In the genomic region with DNA sequence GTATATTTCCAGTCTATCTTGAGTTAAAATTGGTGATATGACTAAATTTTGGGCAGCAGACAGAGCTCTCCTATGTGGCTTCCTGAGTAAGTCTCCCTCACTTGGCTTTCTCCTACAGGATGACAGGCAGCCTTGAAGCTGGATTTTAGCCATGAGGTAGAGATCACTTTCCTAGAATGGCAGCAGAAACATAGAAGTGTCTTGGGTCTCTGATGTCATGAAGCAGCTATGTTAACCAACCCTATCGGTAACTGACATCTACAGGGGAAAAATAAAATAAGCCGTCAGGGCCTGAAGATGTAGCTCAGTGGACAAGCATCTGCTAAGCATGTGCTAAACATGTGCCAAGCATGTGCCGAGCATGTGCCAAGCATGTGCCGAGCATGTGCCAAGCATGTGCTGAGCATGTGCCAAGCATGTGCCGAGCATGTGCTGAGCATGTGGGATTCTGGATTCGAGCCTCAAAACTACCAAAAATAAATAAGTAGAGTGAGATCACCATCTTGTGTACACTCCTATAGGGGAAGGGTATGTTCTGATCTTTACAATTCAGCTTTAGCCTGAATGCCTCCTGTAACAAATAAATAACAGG, we compare ENCODE assay signal across 34 mouse cellular contexts. TPM values are rescaled to one million over a fixed set of nuclear protein-coding genes. Genes with fewer than 3 reads are reported as not detected.
DNase-seq lines count a peak whose midpoint lies in the region; ATAC-seq and TF ChIP-seq lines count a peak whose summit lies in the region.
"Had no signal": no experiment of that assay in that cellular context is flagged by ENCODE, and none has a peak within 500 bp of the region (broad histone marks: within the 10 kb centered on the region; RNA-seq: fewer than 3 reads in every experiment).

No protein-coding gene starts in this region.

- TF ChIP-seq EP300 in lung, postnatal 0 days (IDR thresholded peaks at IDR 0.05), result no peak
- TF ChIP-seq EP300 in heart, adult 2 months (IDR thresholded peaks at IDR 0.05; ENCODE audit: insufficient read depth, low read depth, low read length), result no peak

- no peaks in the 10 kb centered on the region for H3K79me2 ChIP-seq in heart, adult 2 months (replicated peaks; ENCODE audit: control insufficient read depth, insufficient read depth, low read length)

- H3K36me3 ChIP-seq in lung, postnatal 0 days (ENCODE audit: insufficient read depth, low read length), result no peaks in the 10 kb centered on the region
- no peaks in the 10 kb centered on the region for H3K36me3 ChIP-seq in ES-E14 (ENCODE audit: control insufficient read depth, insufficient read depth, low read length, poor library complexity, severe bottlenecking)
- H3K36me3 ChIP-seq in heart, adult 2 months (ENCODE audit: control insufficient read depth, insufficient read depth, low read length), result no peaks in the 10 kb centered on the region
- H3K36me3 ChIP-seq: embryonic facial prominence, embryonic 12.5 days; embryonic facial prominence, embryonic 15.5 days; hindbrain, embryonic 13.5 days; intestine, embryonic 15.5 days had no signal

- peak; percentile 70 for DNase-seq in gastrocnemius, adult 18-20 months (ENCODE audit: low spot score)
- no peak for DNase-seq in gastrocnemius, postnatal 10 days
- peak; percentile 4 for DNase-seq in lung, postnatal 0 days (ENCODE audit: low spot score)
- DNase-seq in lung, adult 18-20 months, result no peak
- no peak for DNase-seq in ES-E14 (ENCODE audit: low read depth, low spot score)
- no peak for DNase-seq in heart, adult 2 months
- no peak for DNase-seq in layer of hippocampus, postnatal 25 days (ENCODE audit: extremely low spot score in 1 of 2, low spot score in 1 of 2)
- DNase-seq: adrenal gland, adult 8-10 months; cerebellum, adult 11 months; cerebellum, adult 2 months; cerebellum, adult 9-11 months; cerebellum, postnatal 25 days; gastrocnemius, postnatal 36 days; kidney, adult 11 months had no signal

- no peak for ATAC-seq in lung, postnatal 0 days
- ATAC-seq: activated CD4-positive, CD25-positive, alpha-beta regulatory T cell, adult 4 months; CD4-positive, CD25-positive, alpha-beta regulatory T cell, adult 4 months; forebrain, embryonic 14.5 days; hindbrain, embryonic 16.5 days; intestine, embryonic 15.5 days had no signal

- H3K27ac ChIP-seq in lung, postnatal 0 days (ENCODE audit: low read length), result no peak overlapping the region
- no peak overlapping the region for H3K27ac ChIP-seq in ES-E14 (ENCODE audit: insufficient read depth, low read depth, low read length, poor library complexity, severe bottlenecking)
- no peak overlapping the region for H3K27ac ChIP-seq in heart, adult 2 months
- H3K27ac ChIP-seq: embryonic facial prominence, embryonic 12.5 days; embryonic facial prominence, embryonic 15.5 days; hindbrain, embryonic 13.5 days; intestine, embryonic 15.5 days had no signal

- TF ChIP-seq POLR2A in heart, adult 2 months (IDR thresholded peaks at IDR 0.05; ENCODE audit: insufficient read depth, low read depth, low read length), result no peak

- H3K4me3 ChIP-seq in lung, postnatal 0 days (ENCODE audit: low read depth, low read length), result no peak overlapping the region
- no peak overlapping the region for H3K4me3 ChIP-seq in ES-E14 (ENCODE audit: insufficient read depth in 1 of 2, low read depth in 1 of 2, low read length in 2 of 2, poor library complexity in 1 of 2, severe bottlenecking in 1 of 2)
- no peak overlapping the region for H3K4me3 ChIP-seq in heart, adult 2 months
- H3K4me3 ChIP-seq: embryonic facial prominence, embryonic 12.5 days; embryonic facial prominence, embryonic 15.5 days; hindbrain, embryonic 13.5 days; intestine, embryonic 15.5 days had no signal

- no peak overlapping the region for H3K4me2 ChIP-seq in lung, postnatal 0 days (replicated peaks; ENCODE audit: low read depth, low read length)
- H3K4me2 ChIP-seq: embryonic facial prominence, embryonic 12.5 days; embryonic facial prominence, embryonic 15.5 days; heart, embryonic 11.5 days; hindbrain, embryonic 13.5 days; intestine, embryonic 15.5 days had no signal

- intact Hi-C loops in heart, adult 2 months (cut with DNase I), result no loop called here

- H3K9me3 ChIP-seq in lung, postnatal 0 days (ENCODE audit: low read length), result no peaks in the 10 kb centered on the region
- no peaks in the 10 kb centered on the region for H3K9me3 ChIP-seq in ES-E14 (ENCODE audit: control insufficient read depth, insufficient read depth, low read depth, low read length)
- H3K9me3 ChIP-seq: embryonic facial prominence, embryonic 12.5 days; embryonic facial prominence, embryonic 15.5 days; hindbrain, embryonic 13.5 days; intestine, embryonic 15.5 days had no signal

- in situ Hi-C loops in ES-E14 (cut with MboI; ENCODE audit: low sequenced_read_pairs in 2 of 2, unreplicated experiment in 2 of 2), result loop anchor here (25.0 kb wide), 1 partner anchor 168 kb away; no protein-coding TSS in a partner anchor

- no peaks in the 10 kb centered on the region for H3K27me3 ChIP-seq in lung, postnatal 0 days (replicated peaks; ENCODE audit: insufficient read depth, low read length)
- no peaks in the 10 kb centered on the region for H3K27me3 ChIP-seq in heart, adult 2 months (ENCODE audit: control insufficient read depth, insufficient read depth, low read length)
- H3K27me3 ChIP-seq: embryonic facial prominence, embryonic 12.5 days; embryonic facial prominence, embryonic 15.5 days; intestine, embryonic 15.5 days had no signal

- H3K4me1 ChIP-seq in lung, postnatal 0 days (ENCODE audit: insufficient read depth, low read depth, low read length), result peaks cover 3% of the 10 kb centered on the region; the same call in 1 of the 2 replicates
- peaks cover 0 to 2% of the 10 kb centered on the region in 2 experiments; a peak in 1 of 4 replicates for H3K4me1 ChIP-seq in ES-E14 (ENCODE audit: control insufficient read depth in 2 of 2, insufficient read depth in 2 of 2, low read length in 2 of 2, poor library complexity in 1 of 2)
- H3K4me1 ChIP-seq in heart, adult 2 months (ENCODE audit: control insufficient read depth, insufficient read depth, low read length), result peaks cover 2% of the 10 kb centered on the region; the same call in 1 of the 2 replicates

- TF ChIP-seq CTCF in lung, postnatal 0 days (IDR thresholded peaks at IDR 0.05), result no peak
- TF ChIP-seq CTCF in heart, adult 2 months (IDR thresholded peaks at IDR 0.05), result no peak

- WGBS in lung, postnatal 0 days, result 83% methylated on average over 6 of the region's 6 CpGs
- WGBS in heart, adult 2 months, result 85% methylated on average over 6 of the region's 6 CpGs

- no peak overlapping the region for H3K9ac ChIP-seq in lung, postnatal 0 days (replicated peaks; ENCODE audit: low read depth)
- no peak overlapping the region for H3K9ac ChIP-seq in ES-E14 (ENCODE audit: insufficient read depth, low read depth, low read length, poor library complexity, severe bottlenecking)
- H3K9ac ChIP-seq in heart, adult 2 months (ENCODE audit: low read depth, low read length), result no peak overlapping the region
- H3K9ac ChIP-seq: embryonic facial prominence, embryonic 12.5 days; embryonic facial prominence, embryonic 15.5 days; hindbrain, embryonic 13.5 days; intestine, embryonic 15.5 days had no signal

TF ChIP-seq in ES-E14, 5 proteins besides CTCF, POLR2A, EP300 and RAD21:
- TF ChIP-seq ZC3H11A (IDR thresholded peaks at IDR 0.05; ENCODE audit: borderline replicate concordance, low read depth, low read length), result no peak
- TF ChIP-seq CHD2 (IDR thresholded peaks at IDR 0.05; ENCODE audit: low read depth, low read length), result 0 out of 2 replicates have a peak, but pooled peaks have one; percentile 41
- no peak for TF ChIP-seq HCFC1 (IDR thresholded peaks at IDR 0.05; ENCODE audit: borderline replicate concordance, insufficient read depth, low read length)
- no peak for TF ChIP-seq MAFK (IDR thresholded peaks at IDR 0.05; ENCODE audit: insufficient read depth, low read depth, low read length)

RNA-seq across cellular contexts. Expression of a gene that starts 3.5 kb away (rescaled TPM):
- 10 to 100 TPM; 53.3 to 79.9 TPM for total RNA-seq in gastrocnemius, adult 18-20 months (2021)
- total RNA-seq in gastrocnemius, postnatal 10 days (2021), result 10 to 100 TPM; 23.7 to 27.0 TPM
- 357 and 645 TPM in 2 replicates for polyA plus RNA-seq in lung, postnatal 0 days (2015; fragmentation: Nextera tagmentation; extraction: Ambion mirVana)
- total RNA-seq in ES-E14 (2012; rRNA removed), result 0.71 and 1.2 TPM in 2 replicates
- total RNA-seq in heart, adult 2 months (2021), result 100 to 1,000 TPM in 1 of 2 experiments, 10 to 100 TPM in 1; 66.4 to 116 TPM
- polyA plus RNA-seq in heart, adult 2 months (2012; rRNA removed), result 91.8 and 124 TPM in 2 replicates
- total RNA-seq in layer of hippocampus, postnatal 25 days (2021), result 10 to 100 TPM; 39.6 to 43.9 TPM

RNA-seq across cellular contexts. Expression of a gene that starts 57.8 kb away (rescaled TPM):
- not detected for total RNA-seq in gastrocnemius, adult 18-20 months (2021)
- not detected for total RNA-seq in gastrocnemius, postnatal 10 days (2021)
- polyA plus RNA-seq in lung, postnatal 0 days (2015; fragmentation: Nextera tagmentation; extraction: Ambion mirVana), result not detected in 2 replicates
- not detected in 2 replicates for total RNA-seq in ES-E14 (2012; rRNA removed)
- not detected for total RNA-seq in heart, adult 2 months (2021)
- polyA plus RNA-seq in heart, adult 2 months (2012; rRNA removed), result not detected in 2 replicates
- not detected for total RNA-seq in layer of hippocampus, postnatal 25 days (2021)
- total RNA-seq: adrenal gland, postnatal 4 days; common myeloid progenitor, adult 5-6 weeks; gastrocnemius, postnatal 36 days; granulocyte monocyte progenitor cell, adult 5-6 weeks; heart, adult 8-10 months; heart, postnatal 25 days; hematopoietic stem cell, adult 5-6 weeks; MEL had no signal
- polyA plus RNA-seq: C2C12; CD4-positive, CD25-positive, alpha-beta regulatory T cell, adult 4 months; cerebellum, adult 2 months; embryonic facial prominence, embryonic 12.5 days; embryonic facial prominence, embryonic 15.5 days; forebrain, embryonic 11.5 days; forebrain, embryonic 14.5 days; heart, embryonic 11.5 days; heart, embryonic 14.5 days; heart, postnatal 0 days; hindbrain, embryonic 13.5 days; hindbrain, embryonic 16.5 days; intestine, embryonic 15.5 days had no signal

Comparison
In these comparisons a context has a peak if more than half of its experiments do, and no peak if none do; other contexts are left out.
1. DNase-seq: peak in gastrocnemius, adult 18-20 months (single experiment) and lung, postnatal 0 days (single experiment); none in gastrocnemius, postnatal 10 days (single experiment), lung, adult 18-20 months (0 of 2), ES-E14 (single experiment), heart, adult 2 months (0 of 2) and layer of hippocampus, postnatal 25 days (0 of 2).
2. RNA of a gene that starts 3.5 kb away (total RNA-seq): 66.4 to 116 TPM in heart, adult 2 months, 53.3 to 79.9 TPM in gastrocnemius, adult 18-20 months, 39.6 to 43.9 TPM in layer of hippocampus, postnatal 25 days and 23.7 to 27.0 TPM in gastrocnemius, postnatal 10 days; 0.71 to 1.2 TPM in ES-E14; every median in the first group is over 10 times any median in the second.